Mouse (Mus musculus) cerebellum, adult 8-10 months (tissue): Measurements from ENCODE around the gene Islr.

Experiments used
- DNase-seq: peaks from one replicate; pipeline ENCODE4 v3.0.0; 2022

The Islr gene

GRCm38 (mm10) chr9:58220218-58220903 lies 16.3 kb upstream of the Islr start:
- peak; percentile 38 for DNase-seq

GRCm38 (mm10) chr9:58218539-58218938 lies 14.4 kb upstream of the Islr start:
- DNase-seq = no peak

- DNase-seq = peak; percentile 23
Measured at GRCm38 (mm10) chr9:58216402-58216801, 12.3 kb upstream of the Islr start.

GRCm38 (mm10) chr9:58214519-58215180 lies 10.5 kb upstream of the Islr start:
- no peak for DNase-seq

GRCm38 (mm10) chr9:58213865-58214264 lies 9.8 kb upstream of the Islr start:
- no peak for DNase-seq

GRCm38 (mm10) chr9:58213377-58213776 lies 9.3 kb upstream of the Islr start:
- no peak for DNase-seq

- no peak for DNase-seq
Measured at GRCm38 (mm10) chr9:58210304-58210627, 6.2 kb upstream of the Islr start.

GRCm38 (mm10) chr9:58209462-58210303 lies 5.6 kb upstream of the Islr start:
- no peak for DNase-seq

GRCm38 (mm10) chr9:58206013-58206412 lies 1.9 kb upstream of the Islr start:
- DNase-seq = no peak

GRCm38 (mm10) chr9:58204448-58205000 lies 418 bp upstream of the Islr start:
- DNase-seq = peak; percentile 94

GRCm38 (mm10) chr9:58202676-58203453 lies 1.2 kb downstream of the Islr start:
- no peak for DNase-seq

GRCm38 (mm10) chr9:58201861-58202549 lies 2.1 kb downstream of the Islr start:
- no peak for DNase-seq

GRCm38 (mm10) chr9:58201091-58201842 lies 2.8 kb downstream of the Islr start:
- DNase-seq = no peak

- DNase-seq = no peak
Measured at GRCm38 (mm10) chr9:58200270-58201090, 3.6 kb downstream of the Islr start.

GRCm38 (mm10) chr9:58199381-58200269 lies 4.5 kb downstream of the Islr start:
- no peak for DNase-seq

GRCm38 (mm10) chr9:58198801-58199371 lies 5.2 kb downstream of the Islr start:
- DNase-seq = peak; percentile 33

GRCm38 (mm10) chr9:58197781-58198701 lies 6.1 kb downstream of the Islr start:
- DNase-seq = peak; percentile 29
